Mouse (Mus musculus): Measurements from ENCODE around the gene Mif4gd.

DNA sequence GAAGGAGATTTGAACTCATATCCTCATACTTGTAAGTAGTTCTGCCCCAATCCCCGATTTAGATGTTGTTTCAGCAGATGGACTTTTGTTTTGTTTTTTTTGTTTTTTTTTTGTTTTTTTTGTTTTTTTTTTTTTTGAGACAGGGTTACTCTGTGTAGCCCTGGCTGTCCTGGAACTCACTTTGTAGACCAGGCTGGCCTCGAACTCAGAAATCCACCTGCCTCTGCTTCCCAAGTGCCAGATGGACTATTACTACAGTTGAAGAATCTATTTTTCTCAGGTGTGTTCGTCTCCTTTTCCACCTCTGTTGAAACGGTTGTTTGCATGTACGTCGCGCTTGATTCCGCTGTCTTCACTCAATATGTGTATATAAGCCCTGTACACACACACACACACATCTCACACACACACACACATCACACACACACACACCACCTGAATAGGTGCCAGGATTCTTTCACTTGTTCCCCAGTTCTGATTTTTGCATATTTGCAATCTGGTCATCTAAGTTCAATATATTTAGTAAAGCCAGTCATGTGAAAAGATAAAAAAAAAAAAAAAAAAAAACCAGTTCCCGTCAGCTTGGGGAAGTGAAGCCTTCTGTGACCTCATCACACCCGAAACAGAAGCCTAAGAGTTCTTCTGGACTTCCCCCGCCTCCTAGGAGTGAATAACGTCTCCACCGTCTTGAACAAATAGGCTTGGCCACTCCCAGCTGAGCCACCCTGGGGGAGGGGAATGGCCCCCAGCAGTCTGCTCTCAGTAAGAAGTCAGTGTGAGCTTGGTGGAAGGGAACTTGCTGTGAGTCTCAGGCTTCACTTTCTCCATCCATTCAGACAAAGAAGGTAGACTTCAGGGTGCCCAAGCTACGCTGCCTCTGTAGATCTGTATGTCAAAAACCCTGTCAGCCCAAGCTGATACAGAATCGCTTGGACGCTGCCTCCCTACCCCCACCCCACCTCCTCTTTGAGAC is 18.0 kb upstream of the Mif4gd start:
- TF ChIP-seq CTCF (conservative IDR thresholded peaks at IDR 0.05; ENCODE audit: low read length) (no peak), POU5F1 (IDR thresholded peaks at IDR 0.05; ENCODE audit: borderline replicate concordance, low read length) (no peak)
